Mouse (Mus musculus): ENCODE measurements around the gene Smoc2.

Smoc2 gene

GRCm38 (mm10) chr17:14426481-14426880 lies 147.2 kb downstream of the Smoc2 start:
- no peak for DNase-seq

DNA sequence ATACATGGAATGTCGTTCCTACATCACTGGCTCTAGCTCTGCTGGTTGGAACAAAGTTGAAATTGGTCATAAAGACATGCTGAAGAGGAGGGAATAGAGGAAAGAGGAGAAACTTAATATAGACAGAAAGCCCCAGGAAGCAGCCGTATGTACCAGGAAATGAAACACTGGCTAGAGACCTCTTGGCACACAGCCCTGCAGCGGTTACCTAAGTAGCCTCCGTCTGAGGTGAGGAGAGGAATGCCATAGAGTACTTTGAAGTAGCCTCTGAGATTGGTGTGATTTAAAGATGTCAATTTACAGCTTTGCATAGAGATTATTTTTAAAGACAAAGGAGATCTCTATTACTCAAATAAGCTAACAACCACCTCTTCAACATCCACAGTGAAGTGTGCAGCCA lies 155.4 kb downstream of the Smoc2 start:
- no peak for DNase-seq

GRCm38 (mm10) chr17:14445611-14446010 lies 166.3 kb downstream of the Smoc2 start:
- no peak for DNase-seq

DNA sequence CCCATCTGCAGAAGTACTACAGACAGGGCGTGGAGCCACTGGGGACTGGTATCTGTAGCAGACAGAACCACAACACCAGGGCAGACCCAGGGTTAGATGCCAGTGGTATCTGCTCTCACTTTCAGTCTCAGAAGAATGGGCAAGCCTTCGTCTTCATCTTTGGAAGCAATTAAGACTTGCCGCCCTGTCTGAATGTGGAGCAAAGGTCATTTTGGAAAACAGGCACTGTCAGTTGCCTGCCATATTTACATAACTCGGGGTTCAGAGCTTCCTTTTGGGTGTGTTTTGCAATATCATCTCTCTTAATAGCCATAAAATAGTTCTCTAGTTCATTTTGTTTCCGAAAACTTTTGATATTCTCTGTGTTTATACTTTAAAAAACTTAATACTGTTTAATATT lies 168.0 kb downstream of the Smoc2 start:
- no peak for DNase-seq
